ENCODE assay signal across 20 mouse cellular contexts in genomic region chr14:114504976-114505375, GRCm38 (mm10).
DNase-seq lines count a peak whose midpoint lies in the region; ATAC-seq and TF ChIP-seq lines count a peak whose summit lies in the region.
"Had no signal": no experiment of that assay in that cellular context is flagged by ENCODE, and none has a peak within 500 bp of the region (broad histone marks: within the 10 kb centered on the region; RNA-seq: fewer than 3 reads in every experiment).

No protein-coding gene starts in this region.

- ATAC-seq in frontal cortex, adult (ENCODE audit: low TSS enrichment) = peak; percentile 97
- ATAC-seq: activated CD4-positive, CD25-positive, alpha-beta regulatory T cell, adult 4 months; CD4-positive, CD25-positive, alpha-beta regulatory T cell, adult 4 months; Patski had no signal

- no peak for TF ChIP-seq CTCF in left cerebral cortex, adult 2 months (IDR thresholded peaks at IDR 0.05)

- no peak overlapping the region for H3K4me3 ChIP-seq in left cerebral cortex, adult 2 months

- H3K27ac ChIP-seq in left cerebral cortex, adult 2 months = peak overlapping the region; percentile 19; the same call in 1 of the 2 replicates

- intact Hi-C loops in left cerebral cortex, adult 2 months (cut with DNase I) = no loop called here
- intact Hi-C loops in left cerebral cortex, postnatal 25 days (cut with DNase I) = no loop called here

- no peak for DNase-seq in frontal cortex, adult 2 months (ENCODE audit: extremely low spot score in 1 of 2, low spot score in 1 of 2)
- no peak for DNase-seq in left cerebral cortex, adult 2 months (ENCODE audit: extremely low spot score in 1 of 2, low spot score in 2 of 2)
- no peak for DNase-seq in left cerebral cortex, postnatal 25 days (ENCODE audit: low spot score in 2 of 2)
- DNase-seq in brain, adult 2 months (ENCODE audit: low read depth, low spot score) = peak; percentile 14
- DNase-seq in adrenal gland, postnatal 25 days = no peak
- DNase-seq: adrenal gland, adult 2 months; adrenal gland, adult 8-10 months; adrenal gland, postnatal 10 days; adrenal gland, postnatal 14 days; adrenal gland, postnatal 36 days; B cell, adult 2 months; cerebellum, adult 11 months; cerebellum, adult 11-12 months; cerebellum, adult 18-20 months; cerebellum, adult 2 months; cerebellum, adult 8-10 months had no signal
